Mouse (Mus musculus) olfactory bulb, adult 2 months (tissue): ENCODE results near the gene Gm3642.
"Not testable (repeated sequence)": the region's sequence is repeated elsewhere in the genome, so short reads cannot be mapped to it uniquely, and the experiment has no call there.

ENCODE experiments used
- CTCF ChIP-seq: fragments of 200-500 bp; IDR thresholded peaks from 2 replicates; pipeline ENCODE4 v1.5.1; 2012; ENCODE audit warnings: low read depth, mild to moderate bottlenecking, low read length, moderate library complexity; ENCODE audit not compliant: insufficient read depth
- POLR2A ChIP-seq: fragments of 200-500 bp; IDR thresholded peaks from 2 replicates; pipeline ENCODE4 v1.6.1; 2012; ENCODE audit warnings: mild to moderate bottlenecking, low read depth, low read length, moderate library complexity; ENCODE audit not compliant: insufficient read depth

DNA sequence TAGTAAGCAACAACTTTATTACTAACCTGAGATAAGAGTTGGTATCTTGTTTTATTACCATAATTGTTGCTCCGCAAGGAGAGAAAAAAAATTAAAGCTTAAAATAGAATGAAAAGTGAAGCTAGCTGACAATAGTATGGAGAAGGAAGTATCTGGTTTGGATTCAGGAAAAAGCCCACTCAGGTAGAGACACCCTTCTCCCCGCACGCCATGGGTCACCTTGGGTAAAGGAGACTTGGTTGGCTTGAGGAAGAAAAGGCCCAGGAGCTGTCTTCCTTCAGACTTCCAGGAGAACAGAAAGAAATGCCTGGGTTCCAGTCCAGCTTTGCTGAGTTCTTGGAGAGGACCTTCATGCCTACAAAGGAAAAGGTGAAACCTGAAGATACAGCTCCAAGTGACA, 16.8 kb downstream of the Gm3642 start:
- TF ChIP-seq CTCF, POLR2A: not testable (repeated sequence)
